Mouse (Mus musculus): ENCODE data around the gene Eif3g. TPM values are rescaled to one million over a fixed set of nuclear protein-coding genes. Genes with fewer than 3 reads are reported as not detected.
A peak's percentile ranks its signal among the peaks of the same experiment; 100 is the strongest.

The Eif3g gene
- polyA plus RNA-seq, 1 experiment = not detected

DNA sequence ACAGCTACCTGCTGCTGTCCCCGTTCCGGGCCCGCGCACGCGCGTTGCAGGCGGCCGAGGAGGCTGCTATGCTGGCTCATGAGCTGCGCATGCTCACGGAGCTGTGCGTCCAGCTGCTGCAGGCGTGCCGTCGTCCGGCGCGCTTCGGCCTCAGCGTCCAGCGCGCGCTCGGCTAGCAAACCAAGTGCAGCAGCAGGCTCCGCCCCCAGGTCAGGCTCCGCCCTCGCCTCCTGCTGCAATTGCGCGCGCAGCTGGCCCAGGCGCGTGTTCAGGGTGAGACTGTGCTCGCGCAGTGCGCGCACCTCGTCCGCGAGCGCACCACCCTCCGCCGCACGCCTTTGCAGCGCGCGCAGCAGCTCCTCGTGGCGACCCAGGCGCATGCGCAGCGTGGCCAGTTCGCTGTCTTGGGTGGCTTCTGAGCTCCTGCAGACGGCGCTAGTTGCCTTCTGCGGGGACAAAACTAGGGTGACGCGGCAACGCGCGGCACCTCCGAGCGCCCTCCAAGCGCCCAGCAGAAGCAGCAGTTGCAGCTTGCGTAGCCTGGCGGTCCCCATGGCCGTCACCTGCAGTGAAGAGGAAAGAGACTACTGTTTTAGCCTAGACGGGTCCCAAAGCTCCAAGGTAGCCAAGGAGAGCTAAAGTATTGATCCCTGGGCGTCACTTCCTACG is 20.2 kb downstream of the Eif3g start:
- Histone ChIP-seq H3K4me1 (ENCODE audit: control insufficient read depth, insufficient read depth, low read length) (peaks cover 14% of the 10 kb centered on the region), H3K27ac (ENCODE audit: insufficient read depth, low read depth, low read length) (peak overlapping the region; percentile 89), H3K4me3 (ENCODE audit: insufficient read depth, low read depth, low read length) (peak overlapping the region; percentile 58)
- peak; percentile 76 for TF ChIP-seq POLR2A (IDR thresholded peaks at IDR 0.05; ENCODE audit: insufficient read depth, low read depth, low read length)
- no peak for TF ChIP-seq CTCF (IDR thresholded peaks at IDR 0.05; ENCODE audit: insufficient read depth, low read depth, low read length)
- WGBS = under 1% methylated on average over 69 of the region's 69 CpGs

DNA sequence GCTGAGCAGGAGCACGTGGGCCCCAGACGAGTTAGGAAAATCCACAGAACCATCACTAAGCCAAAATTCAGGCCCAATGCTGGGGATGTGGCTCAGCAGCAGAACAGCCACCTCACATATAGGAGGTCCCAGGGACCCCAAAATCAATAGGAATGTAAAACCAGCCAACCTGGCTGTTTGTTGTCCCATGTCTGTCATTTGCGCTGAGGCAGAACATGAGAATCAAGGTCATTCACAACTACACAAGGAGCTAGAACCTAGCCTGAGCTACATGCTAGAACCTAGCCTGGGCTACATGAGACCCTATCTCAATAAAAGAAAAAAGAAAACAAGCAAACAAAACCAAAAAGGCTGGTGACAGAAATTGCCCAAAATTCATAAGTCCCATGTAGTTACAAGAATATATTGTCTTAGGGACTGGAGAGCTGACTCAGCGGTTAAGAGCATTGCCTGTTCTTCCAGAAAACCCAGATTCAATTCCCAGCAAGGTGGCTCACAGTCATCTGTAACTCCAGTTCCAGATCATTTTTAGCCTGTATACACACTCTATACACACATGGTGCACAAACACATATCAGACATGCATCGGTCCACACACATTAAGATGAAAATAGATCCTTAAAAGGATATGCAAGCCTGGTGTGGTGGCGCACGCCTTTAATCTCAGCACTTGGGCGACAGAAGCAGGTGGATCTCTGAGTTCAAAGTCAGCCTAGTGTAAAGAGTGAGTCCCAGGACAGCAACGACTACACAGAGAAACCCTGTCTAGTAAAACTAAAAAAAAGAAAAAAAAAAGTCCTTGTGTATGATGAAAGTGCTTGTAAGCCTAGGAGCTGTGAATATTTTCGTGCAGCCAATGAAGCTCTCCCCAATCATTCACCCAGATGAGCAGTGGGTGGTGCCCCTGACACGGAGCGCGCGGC is 21.0 kb downstream of the Eif3g start:
- 31% methylated on average over 14 of the region's 14 CpGs for WGBS
- Histone ChIP-seq H3K27ac (ENCODE audit: insufficient read depth, low read depth, low read length) (peak overlapping the region; percentile 40; the same call in 1 of the 2 replicates), H3K4me3 (ENCODE audit: insufficient read depth, low read depth, low read length) (peak overlapping the region; percentile 58), H3K4me1 (ENCODE audit: control insufficient read depth, insufficient read depth, low read length) (peaks cover 14% of the 10 kb centered on the region)
- TF ChIP-seq CTCF (IDR thresholded peaks at IDR 0.05; ENCODE audit: insufficient read depth, low read depth, low read length) (no peak), POLR2A (IDR thresholded peaks at IDR 0.05; ENCODE audit: insufficient read depth, low read depth, low read length) (no peak)

DNA sequence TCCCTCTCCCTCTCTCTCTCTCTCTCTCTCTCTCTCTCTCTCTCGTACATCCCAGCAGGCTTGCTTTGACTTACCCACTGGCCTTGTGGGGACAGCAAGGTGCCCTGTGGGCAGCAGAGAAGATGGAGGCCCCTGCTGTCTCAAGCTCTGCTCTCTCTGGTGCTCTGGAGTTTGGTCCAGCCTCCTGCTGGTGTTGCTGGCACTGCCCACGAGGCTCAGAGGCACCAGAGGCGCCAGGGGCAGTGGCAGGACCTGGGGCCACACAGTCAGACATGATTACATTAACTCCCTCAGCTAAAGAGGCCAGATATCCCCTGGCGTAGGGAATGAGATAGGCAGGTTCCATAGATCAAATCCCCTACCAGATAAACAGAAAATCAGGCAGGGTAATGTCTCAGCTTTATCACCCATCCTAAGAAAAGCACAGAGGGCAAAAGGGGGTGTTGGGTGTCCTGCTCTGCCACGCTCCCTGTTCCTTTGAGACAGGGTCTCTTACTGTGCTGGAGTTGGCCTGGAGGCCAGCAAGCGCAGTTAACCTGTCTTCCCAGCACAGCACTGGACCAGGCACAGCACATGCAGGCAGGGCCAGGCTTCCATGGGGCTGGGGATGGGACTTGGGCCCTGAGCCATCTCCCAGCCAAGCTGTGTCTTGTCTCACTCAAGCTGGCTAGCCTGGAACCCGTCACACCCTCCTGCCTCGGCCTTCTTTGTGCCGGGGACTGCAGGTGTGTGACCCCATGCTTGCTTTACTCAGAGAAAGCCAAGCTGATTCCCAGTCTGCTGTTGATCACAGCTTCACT is 21.9 kb downstream of the Eif3g start:
- WGBS = 67% methylated on average over 9 of the region's 9 CpGs
- peaks cover 14% of the 10 kb centered on the region for H3K4me1 ChIP-seq (ENCODE audit: control insufficient read depth, insufficient read depth, low read length)
- H3K27ac ChIP-seq (ENCODE audit: insufficient read depth, low read depth, low read length) = no peak overlapping the region
- TF ChIP-seq CTCF (IDR thresholded peaks at IDR 0.05; ENCODE audit: insufficient read depth, low read depth, low read length) (no peak), POLR2A (IDR thresholded peaks at IDR 0.05; ENCODE audit: insufficient read depth, low read depth, low read length) (no peak)
- H3K4me3 ChIP-seq (ENCODE audit: insufficient read depth, low read depth, low read length) = no peak overlapping the region

DNA sequence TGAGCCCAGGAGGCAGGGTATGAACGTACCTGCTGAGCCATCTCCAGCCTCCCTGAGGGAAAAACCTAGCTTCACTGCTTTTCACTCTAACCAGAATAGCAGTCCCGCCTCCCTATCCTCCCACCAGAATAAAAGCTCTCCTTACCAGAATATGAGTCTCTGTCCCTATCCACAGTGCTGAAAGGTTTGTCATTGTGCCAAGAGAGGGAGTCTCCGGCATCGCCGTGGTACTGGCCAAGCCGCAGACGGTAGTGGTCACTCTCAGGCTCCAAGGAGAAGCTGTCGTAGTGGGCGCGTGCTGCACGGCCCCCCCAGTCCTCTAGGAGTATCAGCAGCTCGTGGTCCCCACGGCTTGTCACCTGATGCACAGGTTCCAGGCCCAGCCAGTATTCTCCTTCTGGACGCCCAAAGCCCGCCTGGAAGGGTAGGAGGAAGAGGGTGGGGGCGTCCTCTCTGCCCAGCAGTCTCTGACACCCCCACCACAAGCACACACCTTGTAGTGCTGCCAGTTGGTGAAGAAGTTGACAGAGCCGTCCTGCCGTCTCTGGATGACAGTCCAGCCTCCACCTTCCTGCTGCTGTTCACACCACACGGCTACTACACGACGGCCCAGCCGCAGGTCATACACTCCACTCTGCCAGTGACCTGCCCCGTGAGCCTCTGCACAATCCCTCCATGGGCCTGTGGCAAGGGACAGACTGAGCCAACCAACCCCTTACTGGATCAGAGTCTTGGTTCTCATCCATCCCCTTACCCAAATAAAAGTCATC is 23.2 kb downstream of the Eif3g start:
- Histone ChIP-seq H3K4me3 (ENCODE audit: insufficient read depth, low read depth, low read length) (no peak overlapping the region), H3K4me1 (ENCODE audit: control insufficient read depth, insufficient read depth, low read length) (peaks cover 14% of the 10 kb centered on the region), H3K27ac (ENCODE audit: insufficient read depth, low read depth, low read length) (no peak overlapping the region)
- 73% methylated on average over 23 of the region's 23 CpGs for WGBS
- TF ChIP-seq POLR2A (IDR thresholded peaks at IDR 0.05; ENCODE audit: insufficient read depth, low read depth, low read length) (no peak), CTCF (IDR thresholded peaks at IDR 0.05; ENCODE audit: insufficient read depth, low read depth, low read length) (no peak)

DNA sequence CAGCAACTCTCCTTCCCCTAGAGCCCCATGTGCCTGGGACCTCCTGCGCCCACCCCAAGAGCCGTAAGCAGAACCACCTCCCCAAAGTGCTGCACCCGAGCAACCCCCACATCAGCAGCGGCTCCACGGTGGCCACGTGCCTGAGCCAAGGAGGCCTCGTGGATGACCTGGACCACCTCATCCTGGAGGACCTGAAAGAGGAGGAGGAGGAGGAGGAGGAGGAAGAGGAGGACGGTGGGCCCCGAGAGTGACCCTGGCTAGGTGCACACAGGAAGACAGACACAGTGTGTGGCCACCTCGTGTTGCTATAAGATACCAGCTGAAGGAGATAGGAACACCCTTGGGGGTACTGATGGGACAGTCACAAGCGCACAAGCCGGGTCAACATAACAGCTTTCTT is 24.9 kb downstream of the Eif3g start:
- Histone ChIP-seq H3K27ac (ENCODE audit: insufficient read depth, low read depth, low read length) (no peak overlapping the region), H3K4me3 (ENCODE audit: insufficient read depth, low read depth, low read length) (no peak overlapping the region), H3K4me1 (ENCODE audit: control insufficient read depth, insufficient read depth, low read length) (peaks cover 16% of the 10 kb centered on the region)
- TF ChIP-seq POLR2A (IDR thresholded peaks at IDR 0.05; ENCODE audit: insufficient read depth, low read depth, low read length) (no peak), CTCF (IDR thresholded peaks at IDR 0.05; ENCODE audit: insufficient read depth, low read depth, low read length) (no peak)
- 89% methylated on average over 12 of the region's 12 CpGs for WGBS

DNA sequence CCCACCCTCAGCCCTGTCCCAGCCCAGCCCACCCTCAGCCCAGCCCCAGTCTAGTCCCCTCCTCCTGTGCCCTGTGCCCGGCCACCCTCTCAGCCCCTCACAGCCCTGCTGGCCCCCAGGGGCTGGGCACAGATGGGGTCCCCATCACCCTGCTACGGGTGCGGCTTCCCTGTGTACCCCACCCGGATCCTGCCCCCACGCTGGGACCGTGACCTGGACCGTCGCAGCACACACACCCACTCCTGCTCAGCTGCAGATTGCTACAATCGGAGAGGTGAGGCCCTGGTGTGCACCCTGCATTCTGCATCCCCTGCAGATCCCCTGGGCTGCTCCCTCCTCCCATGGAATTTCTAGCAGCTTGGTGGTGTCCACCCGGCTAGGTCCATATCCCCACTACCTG is 25.4 kb downstream of the Eif3g start:
- WGBS = 89% methylated on average over 10 of the region's 10 CpGs

DNA sequence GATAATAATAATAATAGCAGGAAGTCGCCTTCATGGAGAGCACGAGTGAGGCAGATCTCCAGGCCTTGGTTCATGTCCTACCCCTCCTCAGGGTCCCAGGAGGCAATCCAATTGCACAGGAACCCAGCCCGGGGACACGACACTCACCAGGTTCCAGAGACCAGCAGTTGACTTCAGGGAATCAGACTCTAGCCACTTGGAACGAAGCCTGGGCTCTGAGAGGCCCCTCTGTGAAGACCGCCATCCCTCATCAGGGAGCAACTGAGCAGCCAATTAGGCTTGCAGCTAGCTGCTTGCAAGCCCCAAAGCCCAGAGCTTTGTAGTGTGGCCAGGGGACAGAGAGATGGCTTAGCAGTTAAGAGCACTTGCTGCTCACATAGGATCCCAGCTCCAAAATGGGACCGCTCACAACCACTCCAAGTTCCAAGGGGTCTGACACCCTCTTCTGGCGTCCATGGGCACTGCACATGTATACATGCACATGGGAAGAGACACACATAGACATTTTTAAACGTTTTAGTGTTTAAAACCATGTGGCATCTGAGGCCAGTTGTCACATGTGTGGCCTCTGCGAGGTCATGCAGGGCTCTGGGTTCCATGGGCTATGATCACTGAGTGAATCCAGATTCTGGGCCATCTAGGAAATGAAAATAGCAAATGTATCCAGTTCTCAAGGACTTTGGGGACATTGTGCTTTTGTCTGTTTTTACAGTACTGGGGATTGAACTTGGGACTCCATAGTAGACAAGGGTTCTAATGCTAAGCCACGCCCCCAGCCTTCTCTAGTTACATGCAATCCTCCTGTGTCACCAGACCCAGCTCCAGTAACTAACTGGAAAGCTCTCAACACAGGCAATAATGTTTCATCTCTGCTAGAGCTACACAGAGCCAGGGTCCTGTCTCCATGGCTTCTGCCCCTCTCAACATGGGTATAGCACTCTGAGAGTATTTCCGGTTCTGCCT is 27.9 kb downstream of the Eif3g start:
- Histone ChIP-seq H3K27ac (ENCODE audit: insufficient read depth, low read depth, low read length) (no peak overlapping the region), H3K4me1 (ENCODE audit: control insufficient read depth, insufficient read depth, low read length) (peaks cover 11% of the 10 kb centered on the region), H3K4me3 (ENCODE audit: insufficient read depth, low read depth, low read length) (no peak overlapping the region)
- WGBS = 75% methylated on average over 12 of the region's 12 CpGs
- TF ChIP-seq CTCF (IDR thresholded peaks at IDR 0.05; ENCODE audit: insufficient read depth, low read depth, low read length) = no peak
- no peak for TF ChIP-seq POLR2A (IDR thresholded peaks at IDR 0.05; ENCODE audit: insufficient read depth, low read depth, low read length)

More for the DNA sequence above, 25.4 kb downstream of the Eif3g start:
- no peak overlapping the region for H3K4me3 ChIP-seq (ENCODE audit: insufficient read depth, low read depth, low read length)
- H3K4me1 ChIP-seq (ENCODE audit: control insufficient read depth, insufficient read depth, low read length) = peaks cover 15% of the 10 kb centered on the region
- TF ChIP-seq CTCF (IDR thresholded peaks at IDR 0.05; ENCODE audit: insufficient read depth, low read depth, low read length) = no peak
- TF ChIP-seq POLR2A (IDR thresholded peaks at IDR 0.05; ENCODE audit: insufficient read depth, low read depth, low read length) = no peak
- no peak overlapping the region for H3K27ac ChIP-seq (ENCODE audit: insufficient read depth, low read depth, low read length)

All from olfactory bulb, adult 2 months (tissue).